Mouse (Mus musculus) megakaryocyte-erythroid progenitor cell, adult 5-6 weeks (primary cell): ENCODE measurements around the gene Nppc. TPM values are rescaled to one million over a fixed set of nuclear protein-coding genes. Genes with fewer than 3 reads are reported as not detected.

ENCODE experiments used
- total RNA-seq, 2 experiments: library from RNA; stranded (forward) in 1 of 2; stranded (reverse) in 1 of 2; fragments of 200-1000, 215-1000 nt in 1 of 2; fragments of >200 nt in 1 of 2; fragmentation: Nextera tagmentation in 1 of 2; gene quantifications; 2 replicates each; pipeline ENCODE4 v1.2.3; 2014 to 2017

The Nppc gene
- total RNA-seq, 2 experiments from 2014 or later = 0.70 TPM; not detected in 1

Other genes with a start within 250 kb of the Nppc start
- not detected in 2 replicates for gene Nmur1, start 244.3 kb downstream of the Nppc start, total RNA-seq (2014; fragmentation: Nextera tagmentation)
- not detected in 2 replicates for gene Nmur1, start 244.3 kb downstream of the Nppc start, total RNA-seq (2017)
- gene Tex44, start 244.2 kb downstream of the Nppc start, total RNA-seq (2014; fragmentation: Nextera tagmentation) = not detected in 2 replicates
- gene Tex44, start 244.2 kb downstream of the Nppc start, total RNA-seq (2017) = not detected in 2 replicates
- gene Ptma, start 143.8 kb downstream of the Nppc start, total RNA-seq (2014; fragmentation: Nextera tagmentation) = 2,834 and 3,273 TPM in 2 replicates
- 4,983 and 7,914 TPM in 2 replicates for gene Ptma, start 143.8 kb downstream of the Nppc start, total RNA-seq (2017)
- 36.5 and 52.7 TPM in 2 replicates for gene Pde6d, start 87.9 kb downstream of the Nppc start, total RNA-seq (2014; fragmentation: Nextera tagmentation)
- 13.2 TPM in 2 replicates for gene Pde6d, start 87.9 kb downstream of the Nppc start, total RNA-seq (2017)
- gene Cops7b, start 87.7 kb downstream of the Nppc start, total RNA-seq (2014; fragmentation: Nextera tagmentation) = 21.2 and 25.6 TPM in 2 replicates
- gene Cops7b, start 87.7 kb downstream of the Nppc start, total RNA-seq (2017) = 17.2 and 19.1 TPM in 2 replicates
- 33.2 and 36.8 TPM in 2 replicates for gene Dis3l2, start 33.2 kb upstream of the Nppc start, total RNA-seq (2014; fragmentation: Nextera tagmentation)
- gene Dis3l2, start 33.2 kb upstream of the Nppc start, total RNA-seq (2017) = 22.8 and 36.6 TPM in 2 replicates